Mouse (Mus musculus) Patski (cell line): ENCODE data around the gene Zfp667. TPM values are rescaled to one million over a fixed set of nuclear protein-coding genes. Genes with fewer than 3 reads are reported as not detected.
"Not testable (repeated sequence)": the region's sequence is repeated elsewhere in the genome, so short reads cannot be mapped to it uniquely, and the experiment has no call there.

Experiments
- ATAC-seq: fragments of 100-300 bp; one replicate; pipeline ENCODE4 v1.8.0; 2021
- CTCF ChIA-PET: fragments of 350-600 bp; sonication (Branson Sonifier 250); formaldehyde crosslinking; loops from one replicate; lab custom pipeline; 2022; ENCODE audit warnings: inconsistent platforms; lab: Charles Lee
- POLR2A ChIA-PET: fragments of 350-600 bp; sonication (Branson Sonifier 250); formaldehyde crosslinking; loops from one replicate; lab custom pipeline; 2022; ENCODE audit warnings: antibody characterized with exemption, inconsistent platforms; lab: Charles Lee
- DNase-seq: peaks from one replicate; pipeline ENCODE4 v3.0.0-alpha.2; 2011; ENCODE audit warnings: low read depth, low spot score
- H3K27me3 ChIP-seq: fragments of 371-371 bp; one replicate; pipeline ENCODE4 v1.5.1; 2021
- CTCF ChIP-seq: fragments of 100-300 bp; IDR thresholded peaks from one replicate; pipeline ENCODE4 v1.5.1; 2021
- in situ Hi-C: fragments of 300-500 bp; cut with MboI; formaldehyde crosslinking; loops from 3 replicates; pipeline ENCODE4 v1.11.1; 2018; ENCODE audit warnings: low pct_unique_long_range_greater_than_20kb, mixed read lengths
- polyA plus RNA-seq: library from polyadenylated mRNA; unstranded; gene quantifications from one replicate; pipeline ENCODE4 v1.2.3, GENCODE M21; 2021

Zfp667 gene
- polyA plus RNA-seq, 1 experiment from 2014 or later: 3.6 TPM

GRCm38 (mm10) chr7:6262120-6262519, 24.3 kb upstream of the Zfp667 start:
- POLR2A ChIA-PET: no interaction called here
- no peak for ATAC-seq
- CTCF ChIA-PET: no interaction called here

GRCm38 (mm10) chr7:6262984-6263383, 23.4 kb upstream of the Zfp667 start:
- DNase-seq: no peak
- in situ Hi-C loops: no loop called here
- POLR2A ChIA-PET: no interaction called here
- H3K27me3 ChIP-seq: peaks cover 26% of the 10 kb centered on the region
- CTCF ChIA-PET: interaction anchor here (0.7 kb wide), 1 partner anchor 20 kb away, joined by 3 read pairs; no protein-coding TSS in a partner anchor
- no peak for TF ChIP-seq CTCF
- ATAC-seq: no peak

More at GRCm38 (mm10) chr7:6262120-6262519, 24.3 kb upstream of the Zfp667 start:
- in situ Hi-C loops: no loop called here
- peak; percentile 32 for TF ChIP-seq CTCF
- peaks cover 24% of the 10 kb centered on the region for H3K27me3 ChIP-seq
- no peak for DNase-seq

- peaks cover 13% of the 10 kb centered on the region for H3K27me3 ChIP-seq
- TF ChIP-seq CTCF: peak; percentile 51
- ChIA-PET POLR2A (no interaction called here), CTCF (interaction anchor here (1.4 kb wide), 1 partner anchor 8 kb away, joined by 5 read pairs; no protein-coding TSS in a partner anchor)
- DNase-seq: no peak
- ATAC-seq: no peak
- in situ Hi-C loops: no loop called here
These were observed 20.7 kb upstream of the Zfp667 start for GRCm38 (mm10) chr7:6265695-6266094.

GRCm38 (mm10) chr7:6277906-6278305, 8.5 kb upstream of the Zfp667 start:
- no peak for TF ChIP-seq CTCF
- CTCF ChIA-PET: no interaction called here
- in situ Hi-C loops: no loop called here
- no peak for ATAC-seq
- H3K27me3 ChIP-seq: peaks cover 3% of the 10 kb centered on the region
- POLR2A ChIA-PET: no interaction called here
- no peak for DNase-seq

- no peaks in the 10 kb centered on the region for H3K27me3 ChIP-seq
- ATAC-seq (peak; percentile 36), DNase-seq (peak; percentile 38)
- CTCF ChIA-PET: interaction anchor here (0.7 to 2.2 kb wide), 9 partner anchors 11 to 93 kb away, joined by 3 to 14 read pairs (median 4); no protein-coding TSS in a partner anchor
- POLR2A ChIA-PET: interaction anchor here (0.7 kb wide), 1 partner anchor 43 kb away, joined by 3 read pairs; no protein-coding TSS in a partner anchor
- in situ Hi-C loops: no loop called here
- peak; percentile 67 for TF ChIP-seq CTCF
These were observed 3.6 kb upstream of the Zfp667 start for GRCm38 (mm10) chr7:6282749-6283148.

GRCm38 (mm10) chr7:6283451-6284075, 2.8 kb upstream of the Zfp667 start:
- in situ Hi-C loops: no loop called here
- POLR2A ChIA-PET: no interaction called here
- DNase-seq (peak; percentile 41), ATAC-seq (peak; percentile 77)
- CTCF ChIA-PET: interaction anchor here (1.1 to 2.2 kb wide), 4 partner anchors 20 to 94 kb away, joined by 3 to 14 read pairs (median 4); no protein-coding TSS in a partner anchor
- no peaks in the 10 kb centered on the region for H3K27me3 ChIP-seq
- no peak for TF ChIP-seq CTCF

- no peak for ATAC-seq
- no peaks in the 10 kb centered on the region for H3K27me3 ChIP-seq
- ChIA-PET CTCF (no interaction called here), POLR2A (no interaction called here)
- no peak for DNase-seq
- in situ Hi-C loops: no loop called here
- no peak for TF ChIP-seq CTCF
These were observed 1.9 kb upstream of the Zfp667 start for GRCm38 (mm10) chr7:6284442-6285012.

- H3K27me3 ChIP-seq: no peaks in the 10 kb centered on the region
- ChIA-PET CTCF (no interaction called here), POLR2A (interaction anchor here (1.5 kb wide), 1 partner anchor 10 kb away, joined by 4 read pairs; no protein-coding TSS in a partner anchor)
- in situ Hi-C loops: no loop called here
- ATAC-seq (no peak), DNase-seq (no peak)
- no peak for TF ChIP-seq CTCF
These were observed 1.0 kb upstream of the Zfp667 start for GRCm38 (mm10) chr7:6285366-6285765.

- DNase-seq: no peak
- ChIA-PET CTCF (no interaction called here), POLR2A (interaction anchor here (1.5 kb wide), 1 partner anchor 8 kb away, joined by 4 read pairs; no protein-coding TSS in a partner anchor)
- no peak for ATAC-seq
- no peak for TF ChIP-seq CTCF
- in situ Hi-C loops: no loop called here
- H3K27me3 ChIP-seq: no peaks in the 10 kb centered on the region
These were observed 647 bp downstream of the Zfp667 start for GRCm38 (mm10) chr7:6286921-6287531.

- H3K27me3 ChIP-seq, ATAC-seq, POLR2A ChIA-PET, CTCF ChIA-PET, DNase-seq, in situ Hi-C loops: not testable (repeated sequence)
These were observed 4.7 kb downstream of the Zfp667 start for GRCm38 (mm10) chr7:6291121-6291520.

GRCm38 (mm10) chr7:6300796-6301195, 14.4 kb downstream of the Zfp667 start:
- DNase-seq, H3K27me3 ChIP-seq, ATAC-seq, in situ Hi-C loops: not testable (repeated sequence)
- POLR2A ChIA-PET: interaction anchor here (0.7 kb wide), 1 partner anchor 95 kb away, joined by 3 read pairs; no protein-coding TSS in a partner anchor
- CTCF ChIA-PET: interaction anchor here (1.1 kb wide), 2 partner anchors 18 to 229 kb away, joined by 3 read pairs; no protein-coding TSS in a partner anchor
